8 mouse cellular contexts compared by ENCODE assay signal in genomic region chr10:76271238-76271637, GRCm38 (mm10). TPM values are rescaled to one million over a fixed set of nuclear protein-coding genes. Genes with fewer than 3 reads are reported as not detected.
DNase-seq lines count a peak whose midpoint lies in the region; ATAC-seq and TF ChIP-seq lines count a peak whose summit lies in the region.

No protein-coding gene starts in this region.

- no peak overlapping the region for H3K27ac ChIP-seq in forebrain, postnatal 0 days (ENCODE audit: low read depth, low read length)
- no peak overlapping the region for H3K27ac ChIP-seq in forebrain, embryonic 16.5 days (ENCODE audit: low read length)
- no peak overlapping the region for H3K27ac ChIP-seq in cortical plate, adult 2 months (ENCODE audit: insufficient read depth, low read length)
- no peak overlapping the region for H3K27ac ChIP-seq in stomach, embryonic 16.5 days (ENCODE audit: low read length)

- peak; percentile 18 for DNase-seq in forebrain, postnatal 0 days
- DNase-seq in right cerebral cortex, postnatal 14 days, result peak; percentile 47
- DNase-seq in right cerebral cortex, postnatal 36 days (ENCODE audit: low spot score in 2 of 2), result no peak
- peak; percentile 45 for DNase-seq in lung, adult 2 months
- no peak for DNase-seq in layer of hippocampus, postnatal 36 days

- no peak for TF ChIP-seq POLR2A in cortical plate, adult 2 months (IDR thresholded peaks at IDR 0.05; ENCODE audit: extremely low read depth, insufficient read depth, low read length)
- TF ChIP-seq POLR2A in lung, adult 2 months (IDR thresholded peaks at IDR 0.05; ENCODE audit: borderline replicate concordance, extremely low read depth, low read depth, low read length), result no peak

- peak; percentile 60 for TF ChIP-seq CTCF in forebrain, postnatal 0 days (IDR thresholded peaks at IDR 0.05; ENCODE audit: low read depth)
- peak; percentile 57 for TF ChIP-seq CTCF in cortical plate, adult 2 months (IDR thresholded peaks at IDR 0.05; ENCODE audit: extremely low read depth, insufficient read depth, low read length)
- TF ChIP-seq CTCF in lung, adult 2 months (IDR thresholded peaks at IDR 0.05; ENCODE audit: insufficient read depth, low read length), result peak; percentile 70

- WGBS in forebrain, postnatal 0 days, result 57% methylated on average over 8 of the region's 8 CpGs
- WGBS in forebrain, embryonic 16.5 days, result 55% methylated on average over 8 of the region's 8 CpGs
- 35% methylated on average over 8 of the region's 8 CpGs for WGBS in lung, adult 2 months
- 36% methylated on average over 8 of the region's 8 CpGs for WGBS in stomach, embryonic 16.5 days

- no peak overlapping the region for H3K4me2 ChIP-seq in forebrain, postnatal 0 days (ENCODE audit: low read depth)
- no peak overlapping the region for H3K4me2 ChIP-seq in forebrain, embryonic 16.5 days (ENCODE audit: low read length)
- no peak overlapping the region for H3K4me2 ChIP-seq in stomach, embryonic 16.5 days (ENCODE audit: low read depth, low read length)

- H3K4me3 ChIP-seq in forebrain, postnatal 0 days (ENCODE audit: low read depth, low read length), result no peak overlapping the region
- H3K4me3 ChIP-seq in forebrain, embryonic 16.5 days (replicated peaks; ENCODE audit: low read length), result no peak overlapping the region
- H3K4me3 ChIP-seq in cortical plate, adult 2 months (ENCODE audit: insufficient read depth, low read length), result no peak overlapping the region
- no peak overlapping the region for H3K4me3 ChIP-seq in lung, adult 2 months (replicated peaks; ENCODE audit: extremely low read depth, low read depth, low read length)
- H3K4me3 ChIP-seq in stomach, embryonic 16.5 days (replicated peaks; ENCODE audit: low read length), result no peak overlapping the region

- no peaks in the 10 kb centered on the region for H3K27me3 ChIP-seq in forebrain, postnatal 0 days (ENCODE audit: insufficient read depth, low read length)
- no peaks in the 10 kb centered on the region for H3K27me3 ChIP-seq in forebrain, embryonic 16.5 days (replicated peaks; ENCODE audit: control insufficient read depth, insufficient read depth, low read length)
- H3K27me3 ChIP-seq in stomach, embryonic 16.5 days (ENCODE audit: control insufficient read depth, insufficient read depth, low read length), result no peaks in the 10 kb centered on the region

- ATAC-seq in forebrain, postnatal 0 days, result 0 out of 2 replicates have a peak, but pooled peaks have one; percentile 45
- ATAC-seq in forebrain, embryonic 16.5 days, result no peak
- peak; percentile 49; the same call in 1 of the 2 replicates for ATAC-seq in stomach, embryonic 16.5 days (ENCODE audit: insufficient read depth, low FRiP score)

- no peak overlapping the region for H3K9ac ChIP-seq in forebrain, postnatal 0 days
- no peak overlapping the region for H3K9ac ChIP-seq in forebrain, embryonic 16.5 days (replicated peaks; ENCODE audit: low read depth, low read length)
- no peak overlapping the region for H3K9ac ChIP-seq in stomach, embryonic 16.5 days (ENCODE audit: low read length)

- H3K36me3 ChIP-seq in forebrain, postnatal 0 days (ENCODE audit: insufficient read depth), result peaks cover 81% of the 10 kb centered on the region
- peaks cover 17% of the 10 kb centered on the region for H3K36me3 ChIP-seq in forebrain, embryonic 16.5 days (ENCODE audit: control insufficient read depth, insufficient read depth)
- peaks cover 8% of the 10 kb centered on the region for H3K36me3 ChIP-seq in stomach, embryonic 16.5 days (ENCODE audit: control insufficient read depth, insufficient read depth, low read length)

- no peaks in the 10 kb centered on the region for H3K9me3 ChIP-seq in forebrain, postnatal 0 days (ENCODE audit: low read length)
- no peaks in the 10 kb centered on the region for H3K9me3 ChIP-seq in forebrain, embryonic 16.5 days (ENCODE audit: control insufficient read depth, low read length)
- H3K9me3 ChIP-seq in stomach, embryonic 16.5 days (replicated peaks; ENCODE audit: control insufficient read depth, low read length), result no peaks in the 10 kb centered on the region

- no peaks in the 10 kb centered on the region for H3K4me1 ChIP-seq in forebrain, postnatal 0 days (ENCODE audit: insufficient read depth)
- H3K4me1 ChIP-seq in forebrain, embryonic 16.5 days (replicated peaks; ENCODE audit: control insufficient read depth, insufficient read depth, low read length), result no peaks in the 10 kb centered on the region
- H3K4me1 ChIP-seq in cortical plate, adult 2 months (ENCODE audit: control insufficient read depth, insufficient read depth, low read length), result no peaks in the 10 kb centered on the region
- no peaks in the 10 kb centered on the region for H3K4me1 ChIP-seq in lung, adult 2 months (ENCODE audit: control insufficient read depth, insufficient read depth, low read length)
- H3K4me1 ChIP-seq in stomach, embryonic 16.5 days (ENCODE audit: control insufficient read depth, insufficient read depth, low read length), result no peaks in the 10 kb centered on the region

RNA-seq across cellular contexts. Expression of gene S100b, which starts 17.6 kb away (rescaled TPM):
- total RNA-seq in forebrain, postnatal 0 days (2014; rRNA removed), result 3.2 and 3.9 TPM in 2 replicates
- polyA plus RNA-seq in forebrain, postnatal 0 days (2015; fragmentation: Nextera tagmentation; extraction: Ambion mirVana), result 2.8 and 3.6 TPM in 2 replicates
- polyA plus RNA-seq in forebrain, embryonic 16.5 days (2015; fragmentation: Nextera tagmentation; extraction: Ambion mirVana), result 1.2 TPM in 2 replicates
- polyA plus RNA-seq in cortical plate, adult 2 months (2012; rRNA removed), result 238 and 260 TPM in 2 replicates
- polyA plus RNA-seq in lung, adult 2 months (2012; rRNA removed), result 1.4 and 3.1 TPM in 2 replicates
- 2.7 TPM in 2 replicates for polyA plus RNA-seq in stomach, embryonic 16.5 days (2015; fragmentation: Nextera tagmentation; extraction: Ambion mirVana)
- total RNA-seq in layer of hippocampus, postnatal 36 days (2021), result 100 to 1,000 TPM; 114 to 128 TPM

RNA-seq across cellular contexts. Expression of gene Prmt2, which starts 33.6 kb away (rescaled TPM):
- 155 and 162 TPM in 2 replicates for total RNA-seq in forebrain, postnatal 0 days (2014; rRNA removed)
- polyA plus RNA-seq in forebrain, postnatal 0 days (2015; fragmentation: Nextera tagmentation; extraction: Ambion mirVana), result 203 and 262 TPM in 2 replicates
- polyA plus RNA-seq in forebrain, embryonic 16.5 days (2015; fragmentation: Nextera tagmentation; extraction: Ambion mirVana), result 282 and 309 TPM in 2 replicates
- 79.9 and 81.2 TPM in 2 replicates for polyA plus RNA-seq in cortical plate, adult 2 months (2012; rRNA removed)
- 81.3 and 101 TPM in 2 replicates for polyA plus RNA-seq in lung, adult 2 months (2012; rRNA removed)
- polyA plus RNA-seq in stomach, embryonic 16.5 days (2015; fragmentation: Nextera tagmentation; extraction: Ambion mirVana), result 50.4 and 55.3 TPM in 2 replicates
- 10 to 100 TPM; 75.6 to 83.2 TPM for total RNA-seq in layer of hippocampus, postnatal 36 days (2021)

Comparison
In these comparisons a context has a peak if more than half of its experiments do, and no peak if none do; other contexts are left out.
1. DNase-seq: peak in forebrain, postnatal 0 days (single experiment), right cerebral cortex, postnatal 14 days (single experiment) and lung, adult 2 months (single experiment); none in right cerebral cortex, postnatal 36 days (0 of 2) and layer of hippocampus, postnatal 36 days (0 of 2).
2. RNA of gene S100b, which starts 17.6 kb away (polyA plus RNA-seq): 238 to 260 TPM in cortical plate, adult 2 months; 2.8 to 3.6 TPM in forebrain, postnatal 0 days, 1.4 to 3.1 TPM in lung, adult 2 months, 2.7 TPM in stomach, embryonic 16.5 days and 1.2 TPM in forebrain, embryonic 16.5 days; every median in the first group is over 10 times any median in the second.
3. Peak in every context shown above with its lines, with median percentiles within 50 percentile points of each other: CTCF ChIP-seq.